Mouse (Mus musculus): ENCODE measurements around the gene Zg16. TPM values are rescaled to one million over a fixed set of nuclear protein-coding genes. Genes with fewer than 3 reads are reported as not detected.

The Zg16 gene
- polyA plus RNA-seq, 1 experiment from 2014 or later = not detected

DNA sequence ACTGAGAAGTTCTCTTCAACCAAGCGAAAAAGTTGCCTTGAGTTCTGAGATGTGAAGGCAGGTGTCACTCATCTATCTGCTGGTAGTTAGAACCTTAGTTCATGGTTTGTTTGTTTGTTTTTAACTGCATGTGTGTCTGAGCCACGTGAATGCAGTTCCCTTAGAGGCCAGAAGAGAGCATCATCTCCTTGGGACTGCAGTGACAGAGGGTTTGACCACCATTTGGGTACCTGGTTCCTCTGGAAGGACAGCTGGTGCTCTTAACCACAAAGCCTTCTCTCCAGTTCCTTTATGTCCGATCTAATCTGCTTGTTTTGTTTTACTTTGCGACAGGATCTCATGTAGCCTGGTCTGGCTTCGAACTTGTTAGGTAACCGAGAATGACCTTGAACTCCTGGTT, 21.6 kb downstream of the Zg16 start:
- H3K4me1 ChIP-seq (ENCODE audit: control insufficient read depth in 2 of 2, insufficient read depth in 2 of 2, low read length in 2 of 2) = no peaks in the 10 kb centered on the region
- H3K27me3 ChIP-seq (ENCODE audit: control insufficient read depth, insufficient read depth, low read length) = no peaks in the 10 kb centered on the region
- 82% methylated on average over 6 of the region's 6 CpGs for WGBS
- no peak overlapping the region for H3K4me2 ChIP-seq (ENCODE audit: low read length)
- no peak overlapping the region for H3K9ac ChIP-seq (ENCODE audit: low read length)
- no peak for ATAC-seq (ENCODE audit: insufficient number of reproducible peaks, insufficient read depth, low FRiP score, low read depth)
- no peak overlapping the region for H3K27ac ChIP-seq (replicated peaks in 1 of 2; ENCODE audit: control insufficient read depth in 1 of 2, insufficient read depth in 1 of 2, low read depth in 2 of 2, low read length in 2 of 2)
- no peaks in the 10 kb centered on the region for H3K36me3 ChIP-seq (ENCODE audit: control insufficient read depth, insufficient read depth, low read length)
- H3K4me3 ChIP-seq (ENCODE audit: control insufficient read depth in 1 of 2, insufficient read depth in 1 of 2, low read depth in 1 of 2, low read length in 2 of 2) = no peak overlapping the region
- no peaks in the 10 kb centered on the region for H3K9me3 ChIP-seq (ENCODE audit: control insufficient read depth, low read length)

GRCm38 (mm10) chr7:127055026-127055585, 32.0 kb downstream of the Zg16 start:
- no peaks in the 10 kb centered on the region for H3K36me3 ChIP-seq (ENCODE audit: control insufficient read depth, insufficient read depth, low read length)
- H3K9ac ChIP-seq (ENCODE audit: low read length) = no peak overlapping the region
- no peak overlapping the region for H3K4me3 ChIP-seq (ENCODE audit: control insufficient read depth in 1 of 2, insufficient read depth in 1 of 2, low read depth in 1 of 2, low read length in 2 of 2)
- H3K27me3 ChIP-seq (ENCODE audit: control insufficient read depth, insufficient read depth, low read length) = no peaks in the 10 kb centered on the region
- no peaks in the 10 kb centered on the region; a peak in 1 of 4 replicates for H3K4me1 ChIP-seq (ENCODE audit: control insufficient read depth in 2 of 2, insufficient read depth in 2 of 2, low read length in 2 of 2)
- H3K4me2 ChIP-seq (ENCODE audit: low read length) = no peak overlapping the region
- ATAC-seq (ENCODE audit: insufficient number of reproducible peaks, insufficient read depth, low FRiP score, low read depth) = no peak
- H3K27ac ChIP-seq (replicated peaks in 1 of 2; ENCODE audit: control insufficient read depth in 1 of 2, insufficient read depth in 1 of 2, low read depth in 2 of 2, low read length in 2 of 2) = no peak overlapping the region
- WGBS = 57% methylated on average over 5 of the region's 5 CpGs
- H3K9me3 ChIP-seq (ENCODE audit: control insufficient read depth, low read length) = no peaks in the 10 kb centered on the region

GRCm38 (mm10) chr7:127041851-127042672, 45.1 kb downstream of the Zg16 start, which contains the start of gene Kif22:
Kif22 (minus strand) TSS chr7:127042471.
- Histone ChIP-seq H3K9ac (ENCODE audit: low read length) (peak within 1 kb of the TSS; percentile 89), H3K27ac (replicated peaks in 1 of 2; ENCODE audit: control insufficient read depth in 1 of 2, insufficient read depth in 1 of 2, low read depth in 2 of 2, low read length in 2 of 2) (peak within 1 kb of the TSS; percentile 75 to 85), H3K9me3 (ENCODE audit: control insufficient read depth, low read length) (no peaks in the 10 kb centered on the region), H3K4me2 (ENCODE audit: low read length) (peak within 1 kb of the TSS; percentile 86), H3K4me1 (ENCODE audit: control insufficient read depth in 2 of 2, insufficient read depth in 2 of 2, low read length in 2 of 2) (peaks cover 3 to 16% of the 10 kb centered on the region in 2 experiments; a peak in 3 of 4 replicates), H3K27me3 (ENCODE audit: control insufficient read depth, insufficient read depth, low read length) (no peaks in the 10 kb centered on the region), H3K36me3 (ENCODE audit: control insufficient read depth, insufficient read depth, low read length) (peaks cover 16% of the 10 kb centered on the region), H3K4me3 (ENCODE audit: control insufficient read depth in 1 of 2, insufficient read depth in 1 of 2, low read depth in 1 of 2, low read length in 2 of 2) (peak within 1 kb of the TSS; percentile 84 to 100)
- WGBS = under 1% methylated on average over 53 of the region's 53 CpGs
- peak; percentile 59; the same call in 1 of the 2 replicates for ATAC-seq (ENCODE audit: insufficient number of reproducible peaks, insufficient read depth, low FRiP score, low read depth)

DNA sequence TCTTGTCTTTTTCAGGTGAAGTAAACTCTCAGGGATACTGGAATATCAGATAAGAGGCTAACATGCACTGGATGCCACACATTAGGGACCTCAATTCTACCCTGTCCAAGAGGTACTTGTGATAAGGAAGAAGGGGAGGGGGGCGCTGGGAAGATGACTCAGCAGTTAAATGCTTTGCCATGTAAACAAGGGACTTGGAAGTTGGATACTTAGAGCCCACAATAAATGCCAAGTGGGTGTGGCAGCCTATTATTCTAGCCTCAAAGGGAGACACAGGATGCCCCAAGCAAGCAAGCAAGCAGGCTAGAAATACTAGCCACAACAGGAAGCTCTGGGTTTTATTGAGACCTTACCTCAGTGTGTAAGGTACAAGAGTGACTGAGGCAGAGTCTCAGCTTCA, 55.9 kb downstream of the Zg16 start:
- 63% methylated on average over 1 of the region's 1 CpGs for WGBS
- Histone ChIP-seq H3K27ac (replicated peaks in 1 of 2; ENCODE audit: control insufficient read depth in 1 of 2, insufficient read depth in 1 of 2, low read depth in 2 of 2, low read length in 2 of 2) (no peak overlapping the region), H3K36me3 (ENCODE audit: control insufficient read depth, insufficient read depth, low read length) (peaks cover 84% of the 10 kb centered on the region)

GRCm38 (mm10) chr7:127030172-127030571, 57.0 kb downstream of the Zg16 start:
- H3K9me3 ChIP-seq (ENCODE audit: control insufficient read depth, low read length) = no peaks in the 10 kb centered on the region
- no peak for ATAC-seq (ENCODE audit: insufficient number of reproducible peaks, insufficient read depth, low FRiP score, low read depth)
- H3K4me2 ChIP-seq (ENCODE audit: low read length) = no peak overlapping the region
- no peak overlapping the region for H3K27ac ChIP-seq (replicated peaks in 1 of 2; ENCODE audit: control insufficient read depth in 1 of 2, insufficient read depth in 1 of 2, low read depth in 2 of 2, low read length in 2 of 2)
- peaks cover 6 to 8% of the 10 kb centered on the region in 2 experiments for H3K4me1 ChIP-seq (ENCODE audit: control insufficient read depth in 2 of 2, insufficient read depth in 2 of 2, low read length in 2 of 2)
- no peaks in the 10 kb centered on the region for H3K27me3 ChIP-seq (ENCODE audit: control insufficient read depth, insufficient read depth, low read length)
- H3K4me3 ChIP-seq (ENCODE audit: control insufficient read depth in 1 of 2, insufficient read depth in 1 of 2, low read depth in 1 of 2, low read length in 2 of 2) = no peak overlapping the region
- 94% methylated on average over 1 of the region's 1 CpGs for WGBS
- peaks cover 76% of the 10 kb centered on the region for H3K36me3 ChIP-seq (ENCODE audit: control insufficient read depth, insufficient read depth, low read length)
- H3K9ac ChIP-seq (ENCODE audit: low read length) = no peak overlapping the region

More for the DNA sequence above, 55.9 kb downstream of the Zg16 start:
- Histone ChIP-seq H3K4me2 (ENCODE audit: low read length) (no peak overlapping the region), H3K4me1 (ENCODE audit: control insufficient read depth in 2 of 2, insufficient read depth in 2 of 2, low read length in 2 of 2) (peaks cover 6 to 8% of the 10 kb centered on the region in 2 experiments), H3K9ac (ENCODE audit: low read length) (no peak overlapping the region), H3K27me3 (ENCODE audit: control insufficient read depth, insufficient read depth, low read length) (no peaks in the 10 kb centered on the region), H3K9me3 (ENCODE audit: control insufficient read depth, low read length) (no peaks in the 10 kb centered on the region), H3K4me3 (ENCODE audit: control insufficient read depth in 1 of 2, insufficient read depth in 1 of 2, low read depth in 1 of 2, low read length in 2 of 2) (no peak overlapping the region)
- ATAC-seq (ENCODE audit: insufficient number of reproducible peaks, insufficient read depth, low FRiP score, low read depth) = no peak

GRCm38 (mm10) chr7:127027885-127028284, 59.2 kb downstream of the Zg16 start:
- Histone ChIP-seq H3K9ac (ENCODE audit: low read length) (peak overlapping the region; percentile 99), H3K4me1 (ENCODE audit: control insufficient read depth in 2 of 2, insufficient read depth in 2 of 2, low read length in 2 of 2) (peaks cover 19 to 28% of the 10 kb centered on the region in 2 experiments), H3K27ac (replicated peaks in 1 of 2; ENCODE audit: control insufficient read depth in 1 of 2, insufficient read depth in 1 of 2, low read depth in 2 of 2, low read length in 2 of 2) (peak overlapping the region; percentile 92 to 100), H3K27me3 (ENCODE audit: control insufficient read depth, insufficient read depth, low read length) (no peaks in the 10 kb centered on the region), H3K4me3 (ENCODE audit: control insufficient read depth in 1 of 2, insufficient read depth in 1 of 2, low read depth in 1 of 2, low read length in 2 of 2) (peak overlapping the region; percentile 46 to 98), H3K36me3 (ENCODE audit: control insufficient read depth, insufficient read depth, low read length) (peaks cover 73% of the 10 kb centered on the region), H3K9me3 (ENCODE audit: control insufficient read depth, low read length) (no peaks in the 10 kb centered on the region), H3K4me2 (ENCODE audit: low read length) (peak overlapping the region; percentile 96)
- no peak for ATAC-seq (ENCODE audit: insufficient number of reproducible peaks, insufficient read depth, low FRiP score, low read depth)
- WGBS = 72% methylated on average over 8 of the region's 8 CpGs

DNA sequence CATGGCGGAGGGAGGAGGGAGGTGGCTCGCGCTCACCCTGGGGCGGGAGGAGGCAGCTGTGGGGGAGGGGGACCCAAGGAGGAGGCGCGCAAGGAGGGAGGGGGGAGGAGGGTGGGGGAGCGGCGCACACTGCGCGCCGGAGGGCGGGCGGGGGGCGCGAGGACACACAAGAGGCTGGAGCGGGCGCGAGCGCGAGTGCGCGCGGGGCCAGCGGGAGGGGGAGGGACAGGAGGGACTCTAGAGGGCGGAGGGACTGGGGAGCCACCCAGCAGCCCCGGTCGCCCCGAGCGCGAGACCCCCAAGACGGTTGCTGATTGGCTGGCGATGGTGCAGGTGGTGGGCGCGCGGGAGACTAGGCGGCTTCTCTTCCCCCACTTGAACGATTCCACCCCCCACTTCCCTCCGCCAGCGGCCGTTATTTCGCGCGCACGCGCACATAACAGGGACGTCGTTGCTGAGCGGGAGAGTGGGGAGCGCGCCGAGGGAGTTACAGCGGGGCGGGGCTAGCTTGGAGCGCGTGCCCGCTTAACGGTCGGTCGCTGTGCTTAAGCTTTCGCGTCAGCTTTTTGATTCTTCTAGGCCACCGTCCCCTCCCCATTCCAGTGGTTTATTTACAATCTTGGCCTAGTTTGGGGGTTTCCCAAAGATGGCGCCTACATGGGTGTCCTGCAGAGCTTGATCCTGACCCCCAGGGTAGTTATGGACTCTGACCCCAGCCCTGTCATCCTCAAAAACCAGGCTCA, 60.0 kb downstream of the Zg16 start, which contains the start of gene Maz:
Gene Maz (minus strand): TSS at position 54 of the 743 bp plus-strand sequence.
- peak within 1 kb of the TSS; percentile 88 to 98 for H3K4me3 ChIP-seq (ENCODE audit: control insufficient read depth in 1 of 2, insufficient read depth in 1 of 2, low read depth in 1 of 2, low read length in 2 of 2)
- WGBS = 1% methylated on average over 45 of the region's 63 CpGs
- H3K4me1 ChIP-seq (ENCODE audit: control insufficient read depth in 2 of 2, insufficient read depth in 2 of 2, low read length in 2 of 2) = peaks cover 19 to 35% of the 10 kb centered on the region in 2 experiments
- peak within 1 kb of the TSS; percentile 92 to 100 for H3K27ac ChIP-seq (replicated peaks in 1 of 2; ENCODE audit: control insufficient read depth in 1 of 2, insufficient read depth in 1 of 2, low read depth in 2 of 2, low read length in 2 of 2)
- peak; percentile 91 for ATAC-seq (ENCODE audit: insufficient number of reproducible peaks, insufficient read depth, low FRiP score, low read depth)
- H3K9ac ChIP-seq (ENCODE audit: low read length) = peak within 1 kb of the TSS; percentile 99
- H3K27me3 ChIP-seq (ENCODE audit: control insufficient read depth, insufficient read depth, low read length) = no peaks in the 10 kb centered on the region
- H3K9me3 ChIP-seq (ENCODE audit: control insufficient read depth, low read length) = no peaks in the 10 kb centered on the region
- peak within 1 kb of the TSS; percentile 96 for H3K4me2 ChIP-seq (ENCODE audit: low read length)
- H3K36me3 ChIP-seq (ENCODE audit: control insufficient read depth, insufficient read depth, low read length) = peaks cover 73% of the 10 kb centered on the region

Measured in heart, embryonic 14.5 days (tissue).